Mouse (Mus musculus): ENCODE results near the gene Espnl. TPM values are rescaled to one million over a fixed set of nuclear protein-coding genes. Genes with fewer than 3 reads are reported as not detected.

Espnl gene
- total RNA-seq, 2 experiments from 2014 or later = 0.13 to 0.15 TPM

- DNase-seq (ENCODE audit: low spot score in 2 of 2) = no peak
- intact Hi-C loops (cut with DNase I) = no loop called here
Observed at GRCm38 (mm10) chr1:91369408-91369807, 47.5 kb downstream of the Espnl start.

GRCm38 (mm10) chr1:91370055-91370454, 48.2 kb downstream of the Espnl start:
- intact Hi-C loops (cut with DNase I) = no loop called here

GRCm38 (mm10) chr1:91373414-91373835, 51.5 kb downstream of the Espnl start:
- DNase-seq (ENCODE audit: low spot score in 2 of 2) = no peak
- intact Hi-C loops (cut with DNase I) = no loop called here

More at GRCm38 (mm10) chr1:91370055-91370454, 48.2 kb downstream of the Espnl start:
- no peak for DNase-seq (ENCODE audit: low spot score in 2 of 2)

- intact Hi-C loops (cut with DNase I) = no loop called here
- DNase-seq (ENCODE audit: low spot score in 2 of 2) = peak; percentile 83 to 84
Observed at GRCm38 (mm10) chr1:91380453-91381090, 58.7 kb downstream of the Espnl start.

GRCm38 (mm10) chr1:91381091-91381471, 59.2 kb downstream of the Espnl start:
- intact Hi-C loops (cut with DNase I) = no loop called here
- DNase-seq (ENCODE audit: low spot score in 2 of 2) = no peak

- intact Hi-C loops (cut with DNase I) = no loop called here
- no peak for DNase-seq (ENCODE audit: low spot score in 2 of 2)
Observed at GRCm38 (mm10) chr1:91390369-91390768, 68.5 kb downstream of the Espnl start.

GRCm38 (mm10) chr1:91397927-91398259, 76.0 kb downstream of the Espnl start:
- intact Hi-C loops (cut with DNase I) = no loop called here
- DNase-seq (ENCODE audit: low spot score in 2 of 2) = no peak

Other genes starting within 250 kb of the Espnl start
- gene Rbm44, start 177.0 kb upstream of the Espnl start, total RNA-seq (2021) = not detected
- 10 to 100 TPM; 48.3 to 48.8 TPM for gene Ramp1, start 142.3 kb upstream of the Espnl start, total RNA-seq (2021)
- 10 to 100 TPM; 52.5 to 58.4 TPM for gene Ube2f, start 71.8 kb upstream of the Espnl start, total RNA-seq (2021)
- 10 to 100 TPM; 10.5 to 12.7 TPM for gene Scly, start 23.7 kb upstream of the Espnl start, total RNA-seq (2021)
- under 1 TPM in 1 of 2 experiments, not detected in 1; 0.11 TPM for gene Klhl30, start 28.9 kb downstream of the Espnl start, total RNA-seq (2021)
- under 1 TPM; 0.15 to 0.34 TPM for gene Erfe, start 44.4 kb downstream of the Espnl start, total RNA-seq (2021)
- gene Ilkap, start 76.7 kb downstream of the Espnl start, total RNA-seq (2021) = 10 to 100 TPM; 49.9 to 56.0 TPM
- 10 to 100 TPM; 16.5 to 21.0 TPM for gene Hes6, start 92.0 kb downstream of the Espnl start, total RNA-seq (2021)
- 10 to 100 TPM; 18.8 to 26.1 TPM for gene Per2, start 137.2 kb downstream of the Espnl start, total RNA-seq (2021)
- 10 to 100 TPM; 14.9 to 16.3 TPM for gene Traf3ip1, start 172.6 kb downstream of the Espnl start, total RNA-seq (2021)
- gene Asb1, start 218.5 kb downstream of the Espnl start, total RNA-seq (2021) = 10 to 100 TPM; 43.8 to 45.9 TPM

All from left cerebral cortex, postnatal 14 days (tissue).